Mouse (Mus musculus) CH12.LX (cell line): ENCODE data around the gene Teddm2. TPM values are rescaled to one million over a fixed set of nuclear protein-coding genes. Genes with fewer than 3 reads are reported as not detected.

Experiments
- DNase-seq: peaks from one replicate; pipeline ENCODE4 v3.0.0-alpha.2; 2013; ENCODE audit errors: extremely low read depth
- H3K27ac ChIP-seq: 2 replicates; pipeline ENCODE4 v1.5.1; 2012; ENCODE audit warnings: low read depth, mild to moderate bottlenecking, control low read depth, moderate library complexity; ENCODE audit not compliant: insufficient read depth
- H3K27me3 ChIP-seq: replicated peaks from 2 replicates; pipeline ENCODE3; 2012; ENCODE audit warnings: inconsistent platforms
- H3K36me3 ChIP-seq, 2 experiments: replicated peaks in 1 of 2; 2 replicates each; pipeline versions ENCODE3 to v1.6.1; 2012; ENCODE audit warnings: inconsistent platforms in 1 of 2, low read length in 1 of 2, mild to moderate bottlenecking in 1 of 2, mixed read lengths in 1 of 2, moderate library complexity in 1 of 2; ENCODE audit not compliant: control insufficient read depth in 1 of 2, insufficient read depth in 1 of 2
- H3K4me1 ChIP-seq, 2 experiments: 2 replicates each; pipeline ENCODE4 v1.6.1; 2012; ENCODE audit warnings: inconsistent platforms in 1 of 2, moderate library complexity in 1 of 2; ENCODE audit not compliant: insufficient read depth in 2 of 2, control insufficient read depth in 1 of 2
- H3K4me2 ChIP-seq: 2 replicates; pipeline ENCODE4 v1.6.1; 2012; ENCODE audit warnings: low read depth, mild to moderate bottlenecking, control low read depth; ENCODE audit not compliant: poor library complexity, insufficient read depth, severe bottlenecking
- H3K4me3 ChIP-seq, 3 experiments: fragments of 150-350 bp in 1 of 3; sonication (generic) in 1 of 3; replicated peaks in 1 of 3; 2 replicates each; pipeline versions ENCODE3 to v1.5.1; 2011 to 2012; ENCODE audit warnings: low read depth in 2 of 3, low read length in 2 of 3, mild to moderate bottlenecking in 2 of 3, moderate library complexity in 2 of 3, control low read depth in 1 of 3, improper control_type of control experiment in 1 of 3, inconsistent platforms in 1 of 3, mixed read lengths in 1 of 3; ENCODE audit not compliant: poor library complexity in 1 of 3
- H3K79me2 ChIP-seq: replicated peaks from 2 replicates; pipeline ENCODE4 v1.6.1; 2012; ENCODE audit warnings: mild to moderate bottlenecking, moderate library complexity; ENCODE audit not compliant: control insufficient read depth, poor library complexity, insufficient read depth, severe bottlenecking; ENCODE audit errors: extremely low read depth
- H3K9ac ChIP-seq: 2 replicates; pipeline ENCODE4 v1.6.1; 2012; ENCODE audit warnings: low read depth, mild to moderate bottlenecking, control low read depth, moderate library complexity; ENCODE audit not compliant: insufficient read depth
- H3K9me3 ChIP-seq: replicated peaks from 2 replicates; pipeline ENCODE3; 2012; ENCODE audit warnings: low read length, inconsistent platforms, mixed read lengths
- BHLHE40 ChIP-seq: IDR thresholded peaks from 2 replicates; pipeline ENCODE4 v1.6.1; 2011; ENCODE audit warnings: mild to moderate bottlenecking, low read depth, low read length, improper control_type of control experiment
- CHD2 ChIP-seq: IDR thresholded peaks from 2 replicates; pipeline ENCODE4 v1.6.1; 2011; ENCODE audit warnings: low read length, improper control_type of control experiment
- CTCF ChIP-seq, 2 experiments: IDR thresholded peaks in 1 of 2; conservative IDR thresholded peaks in 1 of 2; 2 replicates each; pipeline ENCODE4 v1.5.1; 2011 to 2012; ENCODE audit warnings: low read depth in 2 of 2, low read length in 2 of 2, improper control_type of control experiment in 1 of 2, inconsistent platforms in 1 of 2, mild to moderate bottlenecking in 1 of 2, moderate library complexity in 1 of 2
- E2F4 ChIP-seq: IDR thresholded peaks from 2 replicates; pipeline ENCODE4 v1.6.1; 2011; ENCODE audit warnings: low read depth, low read length, improper control_type of control experiment; ENCODE audit not compliant: insufficient replicate concordance
- EP300 ChIP-seq: IDR thresholded peaks from 2 replicates; pipeline ENCODE4 v1.6.1; 2011; ENCODE audit warnings: low read length, improper control_type of control experiment
- GABPA ChIP-seq: IDR thresholded peaks from 2 replicates; pipeline ENCODE4 v1.6.1; 2012; ENCODE audit warnings: low read depth, low read length, improper control_type of control experiment, inconsistent platforms; ENCODE audit not compliant: insufficient replicate concordance
- IRF4 ChIP-seq: IDR thresholded peaks from 2 replicates; pipeline ENCODE4 v1.6.1; 2014; ENCODE audit warnings: low read depth, mild to moderate bottlenecking, inconsistent platforms, low read length, improper control_type of control experiment
- JUN ChIP-seq: IDR thresholded peaks from 2 replicates; pipeline ENCODE4 v1.6.1; 2011; ENCODE audit warnings: low read depth, mild to moderate bottlenecking, low read length, improper control_type of control experiment, moderate library complexity; ENCODE audit not compliant: insufficient read depth
- MAX ChIP-seq: IDR thresholded peaks from 2 replicates; pipeline ENCODE4 v1.6.1; 2011; ENCODE audit warnings: low read length, improper control_type of control experiment
- MEF2A ChIP-seq: IDR thresholded peaks from 2 replicates; pipeline ENCODE4 v1.6.1; 2014; ENCODE audit warnings: low read depth, mild to moderate bottlenecking, inconsistent platforms, low read length, improper control_type of control experiment, borderline replicate concordance
- MYC ChIP-seq: IDR thresholded peaks from 2 replicates; pipeline ENCODE4 v1.6.1; 2011; ENCODE audit warnings: low read depth, mild to moderate bottlenecking, improper control_type of control experiment, low read length
- RAD21 ChIP-seq: IDR thresholded peaks from 2 replicates; pipeline ENCODE4 v1.6.1; 2011; ENCODE audit warnings: low read depth, mild to moderate bottlenecking, low read length, improper control_type of control experiment, moderate library complexity
- SMC3 ChIP-seq: IDR thresholded peaks from 2 replicates; pipeline ENCODE4 v1.6.1; 2011; ENCODE audit warnings: low read depth, low read length, improper control_type of control experiment
- TCF12 ChIP-seq: IDR thresholded peaks from 2 replicates; pipeline ENCODE4 v1.6.1; 2014; ENCODE audit warnings: low read depth, mild to moderate bottlenecking, inconsistent platforms, low read length, improper control_type of control experiment
- ZC3H11A ChIP-seq: IDR thresholded peaks from 2 replicates; pipeline ENCODE4 v1.6.1; 2012; ENCODE audit warnings: low read depth, mild to moderate bottlenecking, inconsistent platforms, low read length, improper control_type of control experiment
- ZMIZ1 ChIP-seq: IDR thresholded peaks from 2 replicates; pipeline ENCODE4 v1.6.1; 2012; ENCODE audit warnings: low read depth, mild to moderate bottlenecking, inconsistent platforms, low read length, improper control_type of control experiment
- ZNF384 ChIP-seq: IDR thresholded peaks from 2 replicates; pipeline ENCODE4 v1.6.1; 2012; ENCODE audit warnings: low read depth, low read length, improper control_type of control experiment, inconsistent platforms
- dilution Hi-C: fragments of 300-500 bp; cut with MboI; formaldehyde crosslinking; loops from 2 replicates; pipeline ENCODE4 v1.14.3; 2020; ENCODE audit warnings: low sequenced_read_pairs; ENCODE audit not compliant: extremely low pct_unique_long_range_greater_than_20kb, extremely low pct_ligation_motif_present
- in situ Hi-C: fragments of 300-500 bp; cut with MboI; formaldehyde crosslinking; loops from 3 replicates; pipeline ENCODE4 v1.14.3; 2019; ENCODE audit warnings: low sequenced_read_pairs, low pct_ligation_motif_present, low pct_unique_long_range_greater_than_20kb, mixed read lengths
- polyA plus RNA-seq: library from polyadenylated mRNA; unstranded; fragments of >175 nt; gene quantifications from 2 replicates; pipeline ENCODE4 v1.2.1, GENCODE M21; 2012; ENCODE audit warnings: low read depth; ENCODE audit not compliant: insufficient read length
- total RNA-seq, 2 experiments: library from RNA; depleted of rRNA; stranded (reverse); fragments of 300-350 nt in 1 of 2; fragments of >200 nt in 1 of 2; gene quantifications; 2 replicates each; pipeline ENCODE4 v1.2.3; 2012 to 2014

Gene Teddm2
- total and polyA plus RNA-seq, 3 experiments: 0.04 TPM; not detected in 2

GRCm38 (mm10) chr1:153933772-153934171 lies 33.7 kb upstream of the Teddm2 start:
- no peak for DNase-seq
- no peak overlapping the region for H3K4me2 ChIP-seq
- in situ Hi-C loops: no loop called here
- TF ChIP-seq E2F4 (no peak), IRF4 (no peak), ZMIZ1 (no peak), MAX (no peak), EP300 (no peak), CTCF (conservative IDR thresholded peaks at IDR 0.05 in 1 of 2, IDR thresholded peaks at IDR 0.05 in 1 of 2; ENCODE audit: low read depth in 2 of 2, low read length in 2 of 2) (no peak), ZNF384 (no peak), BHLHE40 (no peak), ZC3H11A (no peak), TCF12 (no peak), CHD2 (no peak)
- TF ChIP-seq, all 38 proteins: peak for 0
- Histone ChIP-seq H3K27ac (no peak overlapping the region), H3K4me1 (no peaks in the 10 kb centered on the region), H3K79me2 (no peaks in the 10 kb centered on the region), H3K9me3 (peaks cover 2% of the 10 kb centered on the region), H3K36me3 (no peaks in the 10 kb centered on the region), H3K9ac (no peak overlapping the region), H3K27me3 (no peaks in the 10 kb centered on the region), H3K4me3 (no peak overlapping the region)
- dilution Hi-C loops: no loop called here

GRCm38 (mm10) chr1:153930431-153930830 lies 30.4 kb upstream of the Teddm2 start:
- no peaks in the 10 kb centered on the region for H3K9me3 ChIP-seq
- H3K9ac ChIP-seq: no peak overlapping the region
- H3K4me3 ChIP-seq: no peak overlapping the region
- dilution Hi-C loops: no loop called here
- H3K4me2 ChIP-seq: no peak overlapping the region
- H3K79me2 ChIP-seq: no peaks in the 10 kb centered on the region
- no peaks in the 10 kb centered on the region for H3K27me3 ChIP-seq
- TF ChIP-seq MYC: no peak
- no peak for TF ChIP-seq MAX
- no peak for TF ChIP-seq JUN
- no peak for TF ChIP-seq RAD21
- TF ChIP-seq MEF2A: no peak
- TF ChIP-seq GABPA: no peak
- no peak for TF ChIP-seq EP300
- TF ChIP-seq SMC3: no peak
- TF ChIP-seq, all 38 proteins: peak for 0
- no peaks in the 10 kb centered on the region for H3K4me1 ChIP-seq
- no peak overlapping the region for H3K27ac ChIP-seq
- DNase-seq: no peak
- H3K36me3 ChIP-seq: no peaks in the 10 kb centered on the region
- in situ Hi-C loops: no loop called here
